Mouse (Mus musculus) MN1 (cell line): ENCODE results near the gene Phtf1.

Experiments used
- DNase-seq: peaks from one replicate; pipeline ENCODE4 v3.0.0-alpha.2; 2016; ENCODE audit warnings: low spot score

Phtf1 gene

DNA sequence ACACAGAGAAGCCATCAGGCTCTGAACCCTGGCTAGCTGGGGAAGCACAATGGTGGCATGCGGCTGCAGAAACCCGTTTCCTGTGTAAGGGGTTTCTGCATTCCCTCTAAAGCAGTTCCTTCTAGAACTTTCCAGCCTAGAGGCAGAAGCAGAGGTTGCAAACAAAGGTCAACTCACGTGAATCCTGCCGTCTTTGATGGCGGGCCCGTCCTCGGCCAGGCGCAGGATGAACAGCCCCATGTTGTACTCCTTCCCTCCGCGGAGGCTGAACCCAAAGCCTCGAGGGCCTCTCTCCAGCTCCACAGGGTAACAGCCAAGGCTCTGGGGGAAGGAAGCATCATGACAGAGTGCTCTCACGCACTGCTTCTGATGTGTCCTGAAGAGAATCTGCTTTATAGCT lies 52.2 kb downstream of the Phtf1 start:
- DNase-seq: no peak

DNA sequence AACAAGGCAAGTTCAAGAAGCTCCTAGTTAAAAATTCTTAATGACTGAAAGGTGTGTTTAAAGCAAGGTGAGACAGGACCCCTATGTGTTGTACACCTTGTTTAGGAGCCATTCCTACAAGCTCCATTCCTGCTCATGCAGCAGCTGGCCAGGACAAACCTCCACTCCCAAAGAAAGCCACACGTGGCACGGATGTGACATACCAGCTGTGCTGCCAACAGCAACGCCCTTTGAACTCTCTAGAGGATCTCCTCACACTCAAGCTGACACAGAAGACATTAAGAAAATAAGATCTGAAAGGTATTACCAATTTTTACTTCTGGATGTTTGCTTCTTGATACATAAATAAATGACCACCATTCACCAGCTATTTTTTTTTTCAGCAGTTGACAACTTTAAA lies 59.0 kb downstream of the Phtf1 start:
- DNase-seq: no peak

DNA sequence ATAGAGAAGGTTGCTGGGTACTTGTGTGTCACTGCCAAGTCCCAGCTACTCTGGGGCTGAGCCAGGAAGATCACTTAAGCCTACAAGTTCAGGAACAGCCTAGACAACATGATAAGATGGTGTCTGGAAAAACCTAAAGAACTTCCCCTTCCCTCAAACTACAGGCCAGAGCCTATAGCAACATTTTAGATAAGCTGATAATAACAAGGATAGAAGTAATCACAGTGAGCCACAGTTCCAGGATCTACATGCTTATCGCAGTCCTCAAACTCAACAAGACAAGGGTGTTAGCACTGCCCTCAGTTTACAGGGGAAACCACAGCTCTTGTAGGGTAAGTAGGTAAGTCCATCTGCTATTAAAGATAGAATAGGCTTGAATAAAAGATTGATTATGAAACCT lies 64.2 kb downstream of the Phtf1 start:
- DNase-seq: no peak

DNA sequence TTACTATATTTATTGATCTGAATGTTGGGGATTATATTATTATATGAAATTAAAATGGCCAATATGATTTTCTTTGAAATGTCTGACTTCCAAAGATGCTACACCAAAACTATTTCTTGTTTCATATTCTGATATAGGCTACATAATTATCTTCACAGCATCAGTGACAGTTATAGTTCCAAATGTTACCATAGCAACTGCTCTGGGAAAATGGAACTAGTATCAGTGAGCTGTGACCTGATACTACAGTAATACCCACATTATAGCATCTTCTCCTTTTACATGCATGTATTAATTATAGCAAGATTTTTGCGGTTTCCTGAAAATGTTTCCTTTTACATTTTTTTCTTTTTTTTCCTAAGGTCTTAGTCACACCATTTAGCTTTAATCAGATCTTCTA lies 64.8 kb downstream of the Phtf1 start:
- DNase-seq: no peak

DNA sequence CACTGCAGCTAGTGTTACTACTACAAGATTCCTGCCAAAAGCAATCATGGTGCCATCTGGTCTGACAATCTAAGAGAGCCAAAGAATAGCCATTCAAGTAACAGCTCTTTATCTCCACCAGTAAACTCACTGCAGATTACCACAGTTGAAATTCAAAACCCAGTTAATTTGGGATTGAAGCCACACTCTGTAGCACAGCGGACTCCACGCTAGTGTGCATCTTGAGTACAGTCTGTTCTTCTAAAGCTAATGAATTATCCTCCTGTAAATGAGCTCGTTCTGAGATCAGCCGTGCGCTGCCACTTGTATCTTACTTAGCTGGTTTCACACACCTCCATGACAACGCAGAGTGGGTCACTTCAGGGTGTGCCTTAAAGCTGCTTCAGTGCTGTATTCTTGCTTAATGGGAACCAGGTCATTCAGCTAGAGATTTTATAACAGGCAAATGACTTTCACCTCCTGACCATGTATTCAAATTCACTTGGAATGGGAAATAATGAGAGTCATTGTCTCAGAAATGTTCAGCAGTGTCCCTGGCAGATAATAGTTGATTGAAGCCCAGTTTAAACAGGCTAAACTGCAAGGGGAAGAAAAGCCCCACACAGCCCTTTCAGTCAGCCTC lies 91.2 kb downstream of the Phtf1 start:
- no peak for DNase-seq

DNA sequence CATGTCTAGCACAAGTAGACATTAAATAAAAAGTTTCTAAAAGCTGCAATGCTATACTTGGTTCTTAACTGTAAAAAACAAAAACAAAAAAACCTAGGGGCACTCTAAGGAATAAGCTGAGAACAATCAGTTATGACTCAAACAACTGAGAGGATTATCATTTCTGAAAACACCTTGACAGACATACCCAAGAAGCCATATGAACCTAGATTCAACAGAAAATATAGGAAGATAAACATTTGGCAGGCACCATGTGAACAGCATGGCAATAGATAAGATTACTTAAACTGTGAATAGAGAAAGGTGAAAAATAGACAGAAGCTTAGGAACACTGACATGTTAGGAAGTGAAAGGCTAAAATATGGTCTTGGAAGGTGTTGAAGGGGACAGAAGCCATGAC lies 101.5 kb downstream of the Phtf1 start:
- DNase-seq: no peak
